Comparison of ENCODE assay signal across 8 mouse cellular contexts in genomic region chr15:3996267-3997010, GRCm38 (mm10). TPM values are rescaled to one million over a fixed set of nuclear protein-coding genes. Genes with fewer than 3 reads are reported as not detected.
DNase-seq lines count a peak whose midpoint lies in the region; ATAC-seq and TF ChIP-seq lines count a peak whose summit lies in the region.

No protein-coding gene starts in this region.

- ATAC-seq in heart, embryonic 14.5 days (ENCODE audit: insufficient number of reproducible peaks, insufficient read depth, low FRiP score, low read depth): no peak
- ATAC-seq in G1E (ENCODE audit: extremely low read depth, insufficient number of reproducible peaks, low FRiP score, poor library complexity, severe bottlenecking): 0 out of 2 replicates have a peak, but pooled peaks have one; percentile 9
- ATAC-seq in forebrain, embryonic 15.5 days (replicated peaks): no peak
- no peak for ATAC-seq in liver, postnatal 0 days
- ATAC-seq in granulocyte monocyte progenitor cell, adult 5-6 weeks (replicated peaks; ENCODE audit: poor library complexity, severe bottlenecking): no peak; the same call in 1 of the 2 replicates
- no peak for ATAC-seq in frontal cortex, adult (ENCODE audit: low TSS enrichment)

- H3K9ac ChIP-seq in heart, embryonic 14.5 days (ENCODE audit: low read length): peak overlapping the region; percentile 82
- H3K9ac ChIP-seq in forebrain, embryonic 15.5 days (replicated peaks): peak overlapping the region; percentile 56
- peak overlapping the region; percentile 75 for H3K9ac ChIP-seq in liver, postnatal 0 days (replicated peaks)

- no peak for TF ChIP-seq EP300 in liver, postnatal 0 days (IDR thresholded peaks at IDR 0.05; ENCODE audit: low read depth)

- no peaks in the 10 kb centered on the region for H3K27me3 ChIP-seq in heart, embryonic 14.5 days (ENCODE audit: control insufficient read depth, insufficient read depth, low read length)
- H3K27me3 ChIP-seq in G1E (ENCODE audit: insufficient read depth, low read length): no peaks in the 10 kb centered on the region
- no peaks in the 10 kb centered on the region for H3K27me3 ChIP-seq in forebrain, embryonic 15.5 days
- H3K27me3 ChIP-seq in liver, postnatal 0 days (ENCODE audit: insufficient read depth, low read length): no peaks in the 10 kb centered on the region

- peaks cover 0 to 15% of the 10 kb centered on the region in 2 experiments; a peak in 2 of 4 replicates for H3K4me1 ChIP-seq in heart, embryonic 14.5 days (ENCODE audit: control insufficient read depth in 2 of 2, insufficient read depth in 2 of 2, low read length in 2 of 2)
- peaks cover 13% of the 10 kb centered on the region for H3K4me1 ChIP-seq in G1E (ENCODE audit: insufficient read depth, low read depth, low read length)
- H3K4me1 ChIP-seq in forebrain, embryonic 15.5 days: peaks cover 13% of the 10 kb centered on the region
- H3K4me1 ChIP-seq in liver, postnatal 0 days (ENCODE audit: insufficient read depth): peaks cover 5% of the 10 kb centered on the region; the same call in 1 of the 2 replicates

- no peak for TF ChIP-seq CTCF in G1E (IDR thresholded peaks at IDR 0.05; ENCODE audit: low read depth, low read length)
- no peak for TF ChIP-seq CTCF in liver, postnatal 0 days (IDR thresholded peaks at IDR 0.05; ENCODE audit: low read depth)

- WGBS in heart, embryonic 14.5 days: 18% methylated on average over 14 of the region's 14 CpGs
- WGBS in forebrain, embryonic 15.5 days: 21% methylated on average over 14 of the region's 14 CpGs
- 20% methylated on average over 14 of the region's 14 CpGs for WGBS in liver, postnatal 0 days (ENCODE audit: insufficient replicate concordance)

- no peaks in the 10 kb centered on the region for H3K9me3 ChIP-seq in heart, embryonic 14.5 days (ENCODE audit: control insufficient read depth, low read length)
- no peaks in the 10 kb centered on the region for H3K9me3 ChIP-seq in G1E (replicated peaks)
- H3K9me3 ChIP-seq in forebrain, embryonic 15.5 days: no peaks in the 10 kb centered on the region
- no peaks in the 10 kb centered on the region for H3K9me3 ChIP-seq in liver, postnatal 0 days (ENCODE audit: low read length)

- peak overlapping the region; percentile 94 to 98 for H3K27ac ChIP-seq in heart, embryonic 14.5 days (replicated peaks in 1 of 2; ENCODE audit: control insufficient read depth in 1 of 2, insufficient read depth in 1 of 2, low read depth in 2 of 2, low read length in 2 of 2)
- H3K27ac ChIP-seq in forebrain, embryonic 15.5 days (replicated peaks): peak overlapping the region; percentile 78
- H3K27ac ChIP-seq in liver, postnatal 0 days (ENCODE audit: low read depth): peak overlapping the region; percentile 92

- DNase-seq in heart, adult 8-10 months (ENCODE audit: low spot score): no peak
- DNase-seq in G1E (ENCODE audit: low spot score): no peak
- no peak for DNase-seq in liver, postnatal 0 days
- no peak for DNase-seq in left cerebral cortex, postnatal 36 days (ENCODE audit: low spot score in 2 of 2)

- H3K4me3 ChIP-seq in heart, embryonic 14.5 days (ENCODE audit: control insufficient read depth in 1 of 2, insufficient read depth in 1 of 2, low read depth in 1 of 2, low read length in 2 of 2): peak overlapping the region; percentile 43 to 79
- H3K4me3 ChIP-seq in G1E (ENCODE audit: low read depth, low read length): peak overlapping the region; percentile 88
- H3K4me3 ChIP-seq in forebrain, embryonic 15.5 days: peak overlapping the region; percentile 54
- peak overlapping the region; percentile 70 for H3K4me3 ChIP-seq in liver, postnatal 0 days (ENCODE audit: low read depth, low read length)

- intact Hi-C loops in left cerebral cortex, postnatal 36 days (cut with DNase I): loop anchor here (5.0 kb wide), 1 partner anchor 46 kb away; no protein-coding TSS in a partner anchor

- H3K4me2 ChIP-seq in heart, embryonic 14.5 days (ENCODE audit: low read length): peak overlapping the region; percentile 83
- H3K4me2 ChIP-seq in forebrain, embryonic 15.5 days (replicated peaks): peak overlapping the region; percentile 60
- peak overlapping the region; percentile 83 for H3K4me2 ChIP-seq in liver, postnatal 0 days (ENCODE audit: low read depth, low read length)

- peaks cover 8% of the 10 kb centered on the region for H3K36me3 ChIP-seq in heart, embryonic 14.5 days (ENCODE audit: control insufficient read depth, insufficient read depth, low read length)
- peaks cover 10% of the 10 kb centered on the region for H3K36me3 ChIP-seq in G1E (replicated peaks)
- H3K36me3 ChIP-seq in forebrain, embryonic 15.5 days: peaks cover 6% of the 10 kb centered on the region
- H3K36me3 ChIP-seq in liver, postnatal 0 days (replicated peaks; ENCODE audit: insufficient read depth, low read length): peaks cover 7% of the 10 kb centered on the region

RNA-seq across cellular contexts. Expression of gene AW549877, which starts 0.9 kb away (rescaled TPM):
- 31.6 and 32.5 TPM in 2 replicates for polyA plus RNA-seq in heart, embryonic 14.5 days (2014; fragmentation: Nextera tagmentation; extraction: Ambion mirVana)
- 10 to 100 TPM; 15.3 to 25.6 (median 19.9) TPM for total RNA-seq in heart, adult 8-10 months (2022)
- total RNA-seq in G1E (2014; fragmentation: Nextera tagmentation) (97.1 and 110 TPM in 2 replicates), G1E (2017) (25.4 and 30.9 TPM in 2 replicates)
- polyA plus RNA-seq in G1E (2012): 1.4 and 1.8 TPM in 2 replicates
- 33.9 and 35.8 TPM in 2 replicates for polyA plus RNA-seq in forebrain, embryonic 15.5 days (2015; fragmentation: Nextera tagmentation; extraction: Ambion mirVana)
- 5.4 and 5.7 TPM in 2 replicates for polyA plus RNA-seq in liver, postnatal 0 days (2015; fragmentation: Nextera tagmentation; extraction: Ambion mirVana)
- 23.5 and 24.1 TPM in 2 replicates for total RNA-seq in granulocyte monocyte progenitor cell, adult 5-6 weeks (2014; fragmentation: Nextera tagmentation)
- total RNA-seq in granulocyte monocyte progenitor cell, adult 5-6 weeks (2017): 9.4 and 11.6 TPM in 2 replicates
- 10 to 100 TPM; 43.8 to 46.8 TPM for total RNA-seq in left cerebral cortex, postnatal 36 days (2021)

RNA-seq across cellular contexts. Expression of gene Fbxo4, which starts 17.1 kb away (rescaled TPM):
- polyA plus RNA-seq in heart, embryonic 14.5 days (2014; fragmentation: Nextera tagmentation; extraction: Ambion mirVana): 13.8 and 15.2 TPM in 2 replicates
- total RNA-seq in heart, adult 8-10 months (2022): 1 to 10 TPM; 5.1 to 7.8 (median 7.1) TPM
- total RNA-seq in G1E (2014; fragmentation: Nextera tagmentation) (10.0 and 17.2 TPM in 2 replicates), G1E (2017) (20.1 and 23.2 TPM in 2 replicates)
- polyA plus RNA-seq in G1E (2012): 1.4 and 2.1 TPM in 2 replicates
- polyA plus RNA-seq in forebrain, embryonic 15.5 days (2015; fragmentation: Nextera tagmentation; extraction: Ambion mirVana): 7.5 and 7.8 TPM in 2 replicates
- 8.6 and 9.2 TPM in 2 replicates for polyA plus RNA-seq in liver, postnatal 0 days (2015; fragmentation: Nextera tagmentation; extraction: Ambion mirVana)
- total RNA-seq in granulocyte monocyte progenitor cell, adult 5-6 weeks (2014; fragmentation: Nextera tagmentation): 13.8 and 21.4 TPM in 2 replicates
- total RNA-seq in granulocyte monocyte progenitor cell, adult 5-6 weeks (2017): 8.3 and 12.3 TPM in 2 replicates
- 1 to 10 TPM; 6.9 to 7.5 TPM for total RNA-seq in left cerebral cortex, postnatal 36 days (2021)

RNA-seq across cellular contexts. Expression of gene Oxct1, which starts 29.7 kb away (rescaled TPM):
- 317 and 327 TPM in 2 replicates for polyA plus RNA-seq in heart, embryonic 14.5 days (2014; fragmentation: Nextera tagmentation; extraction: Ambion mirVana)
- total RNA-seq in heart, adult 8-10 months (2022): 1,000 to 10,000 TPM; 1,258 to 1,664 (median 1,451) TPM
- total RNA-seq in G1E (2014; fragmentation: Nextera tagmentation) (14.0 and 14.3 TPM in 2 replicates), G1E (2017) (61.9 and 64.4 TPM in 2 replicates)
- 5.6 and 6.5 TPM in 2 replicates for polyA plus RNA-seq in G1E (2012)
- polyA plus RNA-seq in forebrain, embryonic 15.5 days (2015; fragmentation: Nextera tagmentation; extraction: Ambion mirVana): 257 and 282 TPM in 2 replicates
- polyA plus RNA-seq in liver, postnatal 0 days (2015; fragmentation: Nextera tagmentation; extraction: Ambion mirVana): 14.3 and 16.2 TPM in 2 replicates
- total RNA-seq in granulocyte monocyte progenitor cell, adult 5-6 weeks (2014; fragmentation: Nextera tagmentation): 65.6 and 66.0 TPM in 2 replicates
- 262 and 276 TPM in 2 replicates for total RNA-seq in granulocyte monocyte progenitor cell, adult 5-6 weeks (2017)
- 100 to 1,000 TPM; 327 to 348 TPM for total RNA-seq in left cerebral cortex, postnatal 36 days (2021)
